Mouse (Mus musculus) liver, adult 2 months (tissue): Measurements from ENCODE around the gene Pafah2. TPM values are rescaled to one million over a fixed set of nuclear protein-coding genes. Genes with fewer than 3 reads are reported as not detected.

Source experiments
- DNase-seq: peaks from one replicate; pipeline ENCODE4 v3.0.0-alpha.2; 2011; ENCODE audit warnings: low read depth, low spot score; ENCODE audit errors: extremely low read depth
- H3K27ac ChIP-seq: fragments of 200-500 bp; replicated peaks from 2 replicates; pipeline ENCODE4 v1.5.1; 2012; ENCODE audit warnings: low read depth, mild to moderate bottlenecking, control low read depth, inconsistent platforms, low read length; ENCODE audit not compliant: insufficient read depth
- H3K27me3 ChIP-seq: fragments of 200-500 bp; 2 replicates; pipeline ENCODE4 v1.6.1; 2012; ENCODE audit warnings: mild to moderate bottlenecking, moderate library complexity, low read length, inconsistent platforms; ENCODE audit not compliant: control insufficient read depth, insufficient read depth
- H3K36me3 ChIP-seq: fragments of 200-500 bp; 2 replicates; pipeline ENCODE4 v1.6.1; 2012; ENCODE audit warnings: low read length, inconsistent platforms; ENCODE audit not compliant: control insufficient read depth, insufficient read depth
- H3K4me1 ChIP-seq: fragments of 200-500 bp; 2 replicates; pipeline ENCODE4 v1.6.1; 2011; ENCODE audit warnings: low read length; ENCODE audit not compliant: control insufficient read depth, insufficient read depth
- H3K4me3 ChIP-seq: fragments of 200-500 bp; 2 replicates; pipeline ENCODE4 v1.5.1; 2011; ENCODE audit warnings: low read depth, mild to moderate bottlenecking, control low read depth, low read length, moderate library complexity; ENCODE audit not compliant: insufficient read depth
- H3K79me2 ChIP-seq: fragments of 200-500 bp; 2 replicates; pipeline ENCODE4 v1.6.1; 2012; ENCODE audit warnings: inconsistent platforms, mild to moderate bottlenecking, low read length, moderate library complexity; ENCODE audit not compliant: control insufficient read depth, insufficient read depth
- H3K9ac ChIP-seq: fragments of 200-500 bp; 2 replicates; pipeline ENCODE4 v1.6.1; 2012; ENCODE audit warnings: low read depth, mild to moderate bottlenecking, control low read depth, inconsistent platforms, low read length
- CTCF ChIP-seq: fragments of 200-500 bp; IDR thresholded peaks from 2 replicates; pipeline ENCODE4 v1.5.1; 2011; ENCODE audit warnings: low read depth, low read length, control low read depth
- POLR2A ChIP-seq: fragments of 200-500 bp; IDR thresholded peaks from 2 replicates; pipeline ENCODE4 v1.6.1; 2011; ENCODE audit warnings: low read length, control low read depth; ENCODE audit not compliant: insufficient read depth; ENCODE audit errors: extremely low read depth
- WGBS: fragments of 180-500 bp; shearing (Covaris S2); methylation state at CpG from one replicate; pipeline ENCODE4 v1.1.7; 2018; 5-methylcytosine and 5-hydroxymethylcytosine counted together
- polyA plus RNA-seq: library from polyadenylated mRNA; depleted of rRNA; stranded (reverse); fragments of >200 nt; gene quantifications from 2 replicates; pipeline ENCODE4 v1.2.3, GENCODE M21; 2012
- total RNA-seq: library from RNA; depleted of rRNA; stranded (reverse); fragments of >200 nt; gene quantifications from 2 replicates; pipeline ENCODE4 v1.2.3, GENCODE M21; 2014

Pafah2 gene
- total and polyA plus RNA-seq, 2 experiments: 74.7 to 79.3 TPM

GRCm38 (mm10) chr4:134450392-134451195 is 54.5 kb downstream of the Pafah2 start:
- 55% methylated on average over 20 of the region's 20 CpGs for WGBS
- no peak for DNase-seq
- H3K4me3 ChIP-seq: no peak overlapping the region
- no peak overlapping the region for H3K9ac ChIP-seq
- peaks cover 5% of the 10 kb centered on the region; the same call in 1 of the 2 replicates for H3K27me3 ChIP-seq
- H3K79me2 ChIP-seq: no peaks in the 10 kb centered on the region
- no peak for TF ChIP-seq CTCF
- TF ChIP-seq POLR2A: no peak
- H3K36me3 ChIP-seq: no peaks in the 10 kb centered on the region
- no peak overlapping the region for H3K27ac ChIP-seq
- H3K4me1 ChIP-seq: no peaks in the 10 kb centered on the region

- WGBS: 78% methylated on average over 9 of the region's 9 CpGs
- H3K36me3 ChIP-seq: no peaks in the 10 kb centered on the region
- no peak for DNase-seq
- no peaks in the 10 kb centered on the region for H3K79me2 ChIP-seq
- H3K27me3 ChIP-seq: peaks cover 5% of the 10 kb centered on the region; the same call in 1 of the 2 replicates
- no peak for TF ChIP-seq POLR2A
- TF ChIP-seq CTCF: no peak
- no peak overlapping the region for H3K4me3 ChIP-seq
- H3K4me1 ChIP-seq: no peaks in the 10 kb centered on the region
- no peak overlapping the region for H3K27ac ChIP-seq
- H3K9ac ChIP-seq: no peak overlapping the region
These were observed 55.4 kb downstream of the Pafah2 start for GRCm38 (mm10) chr4:134451484-134451883.

DNA sequence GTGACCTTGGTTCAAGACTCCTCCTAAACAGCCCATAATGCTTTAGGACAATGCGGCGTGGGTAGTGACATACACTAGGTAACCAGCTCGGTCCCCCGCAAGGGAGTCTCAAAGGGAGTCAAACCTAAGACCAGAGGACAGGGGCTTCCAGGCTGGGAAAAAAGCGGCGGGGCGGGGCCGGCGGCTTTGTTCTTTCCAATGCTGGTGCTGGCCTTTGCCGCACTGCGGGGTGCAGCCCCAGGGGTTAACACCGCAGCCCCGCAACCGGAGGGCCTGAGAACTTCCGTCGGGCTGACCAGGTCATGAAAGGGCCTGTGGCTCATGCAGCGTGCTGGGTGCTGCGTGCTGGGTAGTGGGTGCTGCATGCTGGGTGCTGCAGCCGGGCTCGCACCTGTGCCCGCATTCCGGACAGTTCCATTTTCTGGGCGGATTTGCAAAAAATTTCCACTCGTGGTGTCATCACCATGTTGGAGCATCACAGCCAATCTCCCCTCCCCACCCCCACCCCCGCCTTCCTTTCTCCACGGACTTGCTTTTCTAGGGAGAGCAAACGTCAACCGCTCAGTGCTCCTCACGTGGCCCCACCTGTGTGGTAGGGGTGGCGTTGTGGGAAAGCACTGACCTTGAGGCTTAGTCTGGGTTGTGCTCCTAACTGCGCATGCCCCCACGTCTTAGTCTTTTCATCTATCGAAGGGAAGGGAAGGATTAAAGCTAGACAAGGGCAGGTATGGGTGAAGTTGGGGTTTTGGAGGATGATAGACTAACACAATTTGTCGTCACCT is 57.7 kb downstream of the Pafah2 start:
- no peak overlapping the region for H3K9ac ChIP-seq
- H3K4me1 ChIP-seq: no peaks in the 10 kb centered on the region
- no peaks in the 10 kb centered on the region for H3K79me2 ChIP-seq
- no peaks in the 10 kb centered on the region for H3K36me3 ChIP-seq
- H3K27me3 ChIP-seq: peaks cover 5% of the 10 kb centered on the region; the same call in 1 of the 2 replicates
- H3K4me3 ChIP-seq: no peak overlapping the region
- DNase-seq: no peak
- H3K27ac ChIP-seq: no peak overlapping the region
- TF ChIP-seq POLR2A (no peak), CTCF (no peak)
- 44% methylated on average over 34 of the region's 34 CpGs for WGBS

- 44% methylated on average over 6 of the region's 6 CpGs for WGBS
- DNase-seq: no peak
- H3K27me3 ChIP-seq: peaks cover 5% of the 10 kb centered on the region; the same call in 1 of the 2 replicates
- H3K79me2 ChIP-seq: no peaks in the 10 kb centered on the region
- no peak overlapping the region for H3K9ac ChIP-seq
- TF ChIP-seq CTCF (no peak), POLR2A (no peak)
- no peak overlapping the region for H3K27ac ChIP-seq
- H3K4me3 ChIP-seq: no peak overlapping the region
- H3K36me3 ChIP-seq: no peaks in the 10 kb centered on the region
- H3K4me1 ChIP-seq: no peaks in the 10 kb centered on the region
These were observed 59.2 kb downstream of the Pafah2 start for GRCm38 (mm10) chr4:134455310-134455709.

- Histone ChIP-seq H3K36me3 (no peaks in the 10 kb centered on the region), H3K4me1 (no peaks in the 10 kb centered on the region), H3K4me3 (no peak overlapping the region), H3K9ac (no peak overlapping the region), H3K27me3 (peaks cover 5% of the 10 kb centered on the region; the same call in 1 of the 2 replicates), H3K79me2 (no peaks in the 10 kb centered on the region), H3K27ac (no peak overlapping the region)
- TF ChIP-seq POLR2A: no peak
- no peak for TF ChIP-seq CTCF
- WGBS: 76% methylated on average over 7 of the region's 7 CpGs
- DNase-seq: no peak
These were observed 61.2 kb downstream of the Pafah2 start for GRCm38 (mm10) chr4:134457130-134457825.
